Mouse (Mus musculus) testis, adult 2 months (tissue): ENCODE data around the gene Ints13.

Source experiments
- CTCF ChIP-seq: fragments of 200-500 bp; IDR thresholded peaks from 2 replicates; pipeline ENCODE4 v1.5.1; 2012; ENCODE audit warnings: low read depth, mild to moderate bottlenecking, inconsistent platforms, low read length, moderate library complexity; ENCODE audit not compliant: control insufficient read depth, insufficient read depth, insufficient replicate concordance
- POLR2A ChIP-seq: fragments of 200-500 bp; IDR thresholded peaks from 2 replicates; pipeline ENCODE4 v1.6.1; 2012; ENCODE audit warnings: low read depth, mild to moderate bottlenecking, inconsistent platforms, low read length, moderate library complexity; ENCODE audit not compliant: control insufficient read depth

GRCm38 (mm10) chr6:146614541-146614940 lies 36.9 kb upstream of the Ints13 start:
- TF ChIP-seq CTCF = no peak
- no peak for TF ChIP-seq POLR2A
